Mouse (Mus musculus): ENCODE measurements around the gene Eps8l1. TPM values are rescaled to one million over a fixed set of nuclear protein-coding genes. Genes with fewer than 3 reads are reported as not detected.
A peak's percentile ranks its signal among the peaks of the same experiment; 100 is the strongest.

The Eps8l1 gene
- polyA plus RNA-seq, 1 experiment: 0.10 TPM

DNA sequence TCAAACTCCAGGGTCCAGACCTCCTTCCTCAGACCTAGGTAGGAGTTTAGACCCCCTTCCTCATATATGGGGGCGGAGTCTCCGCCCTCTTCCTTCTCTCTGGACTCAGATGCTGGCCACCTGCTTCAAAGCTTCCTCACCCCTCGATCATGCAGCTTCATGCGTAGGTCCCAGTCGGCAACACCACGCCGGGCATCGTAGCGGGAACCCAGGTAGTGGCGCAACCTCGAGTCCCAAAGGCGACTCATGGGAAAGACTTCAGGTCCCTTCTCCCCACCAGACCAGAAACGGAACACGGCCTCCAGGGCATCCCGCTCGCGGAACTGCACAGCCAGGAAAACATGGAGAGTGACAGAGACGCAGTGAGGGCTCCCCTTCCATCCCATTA is 66.8 kb downstream of the Eps8l1 start:
- no peaks in the 10 kb centered on the region for H3K27me3 ChIP-seq (ENCODE audit: control insufficient read depth, insufficient read depth, low read length)
- TF ChIP-seq POLR2A (IDR thresholded peaks at IDR 0.05; ENCODE audit: control insufficient read depth, low read depth, low read length) (no peak), CTCF (IDR thresholded peaks at IDR 0.05; ENCODE audit: control insufficient read depth, insufficient read depth, insufficient replicate concordance, low read depth, low read length) (no peak)
- H3K27ac ChIP-seq (ENCODE audit: control insufficient read depth, insufficient read depth, low read depth, low read length): no peak overlapping the region
- peak overlapping the region; percentile 87 for H3K4me3 ChIP-seq (ENCODE audit: control insufficient read depth, low read depth, low read length)
- H3K4me1 ChIP-seq (ENCODE audit: control insufficient read depth, insufficient read depth, low read length): peaks cover 19% of the 10 kb centered on the region
- no peaks in the 10 kb centered on the region for H3K36me3 ChIP-seq (ENCODE audit: control insufficient read depth, insufficient read depth, low read length)

Other genes starting within 250 kb of the Eps8l1 start
- gene Lilra5, start 222.9 kb upstream of the Eps8l1 start, polyA plus RNA-seq (2012; rRNA removed): 0.46 and 0.48 TPM in 2 replicates
- not detected in 2 replicates for gene Ncr1, start 123.0 kb upstream of the Eps8l1 start, polyA plus RNA-seq (2012; rRNA removed)
- 0.13 and 0.17 TPM in 2 replicates for gene Gp6, start 62.9 kb upstream of the Eps8l1 start, polyA plus RNA-seq (2012; rRNA removed)
- gene Rdh13, start 15.0 kb upstream of the Eps8l1 start, polyA plus RNA-seq (2012; rRNA removed): 2.5 and 4.0 TPM in 2 replicates
- 48.5 and 51.6 TPM in 2 replicates for gene Ppp1r12c, start 41.0 kb downstream of the Eps8l1 start, polyA plus RNA-seq (2012; rRNA removed)
- 0.62 and 0.77 TPM in 2 replicates for gene Tnnt1, start 55.7 kb downstream of the Eps8l1 start, polyA plus RNA-seq (2012; rRNA removed)
- gene Tnni3, start 63.6 kb downstream of the Eps8l1 start, polyA plus RNA-seq (2012; rRNA removed): 59.3 TPM in 2 replicates
- 132 and 148 TPM in 2 replicates for gene Dnaaf3, start 71.8 kb downstream of the Eps8l1 start, polyA plus RNA-seq (2012; rRNA removed)
- 4.5 TPM in 2 replicates for gene Syt5, start 86.9 kb downstream of the Eps8l1 start, polyA plus RNA-seq (2012; rRNA removed)
- 1.8 and 2.9 TPM in 2 replicates for gene Ptprh, start 143.4 kb downstream of the Eps8l1 start, polyA plus RNA-seq (2012; rRNA removed)
- gene Tmem86b, start 170.7 kb downstream of the Eps8l1 start, polyA plus RNA-seq (2012; rRNA removed): 36.7 and 46.0 TPM in 2 replicates
- gene Ppp6r1, start 198.3 kb downstream of the Eps8l1 start, polyA plus RNA-seq (2012; rRNA removed): 137 and 154 TPM in 2 replicates
- 64.3 and 65.6 TPM in 2 replicates for gene Hspbp1, start 224.4 kb downstream of the Eps8l1 start, polyA plus RNA-seq (2012; rRNA removed)
- gene Brsk1, start 229.9 kb downstream of the Eps8l1 start, polyA plus RNA-seq (2012; rRNA removed): 53.3 and 60.3 TPM in 2 replicates